In the genomic region with DNA sequence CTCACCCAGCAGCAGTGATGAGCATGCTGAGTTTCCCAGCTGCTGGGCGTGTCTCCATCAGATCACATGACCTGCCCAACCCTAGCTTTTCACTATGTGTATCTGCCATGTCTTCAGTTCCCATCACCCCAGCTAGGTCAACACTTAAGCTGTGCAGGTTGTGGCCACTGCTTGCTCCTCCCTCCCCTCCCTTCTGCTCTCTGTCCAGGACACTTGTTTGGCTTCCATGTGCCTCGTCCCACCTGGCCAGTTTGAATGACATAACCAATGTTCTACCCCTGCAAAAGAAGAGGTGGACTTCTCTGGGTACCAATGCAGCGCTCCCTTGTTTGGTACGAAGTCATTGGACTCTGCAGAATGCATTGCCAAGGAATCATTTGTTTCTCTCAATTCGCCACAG, we compare ENCODE assay signal across 32 mouse cellular contexts.
"Had no signal": no experiment of that assay in that cellular context is flagged by ENCODE, and none has a peak within 500 bp of the region (broad histone marks: within the 10 kb centered on the region; RNA-seq: fewer than 3 reads in every experiment).

No protein-coding gene starts in this region.

- H3K4me3 ChIP-seq: heart, embryonic 13.5 days; heart, embryonic 15.5 days; hindbrain, embryonic 10.5 days; hindbrain, embryonic 12.5 days; hindbrain, embryonic 13.5 days; hindbrain, embryonic 15.5 days; intestine, embryonic 15.5 days; kidney, embryonic 15.5 days; layer of hippocampus, adult 2 months; left cerebral cortex, adult 2 months had no signal

- H3K9ac ChIP-seq: heart, embryonic 13.5 days; heart, embryonic 15.5 days; hindbrain, embryonic 12.5 days; hindbrain, embryonic 13.5 days; hindbrain, embryonic 14.5 days; hindbrain, embryonic 15.5 days; intestine, embryonic 15.5 days; kidney, embryonic 15.5 days had no signal

- H3K36me3 ChIP-seq: heart, embryonic 13.5 days; heart, embryonic 15.5 days; hindbrain, embryonic 10.5 days; hindbrain, embryonic 12.5 days; hindbrain, embryonic 13.5 days; hindbrain, embryonic 15.5 days; intestine, embryonic 15.5 days; kidney, embryonic 15.5 days had no signal

- H3K4me2 ChIP-seq: heart, embryonic 11.5 days; heart, embryonic 13.5 days; heart, embryonic 15.5 days; hindbrain, embryonic 12.5 days; hindbrain, embryonic 13.5 days; hindbrain, embryonic 14.5 days; hindbrain, embryonic 15.5 days; intestine, embryonic 15.5 days; kidney, embryonic 15.5 days had no signal

- H3K9me3 ChIP-seq: heart, embryonic 13.5 days; heart, embryonic 15.5 days; hindbrain, embryonic 10.5 days; hindbrain, embryonic 12.5 days; hindbrain, embryonic 13.5 days; hindbrain, embryonic 15.5 days; intestine, embryonic 15.5 days; kidney, embryonic 15.5 days had no signal

- ATAC-seq: hindbrain, embryonic 16.5 days; hindbrain, postnatal 0 days; inflammation-experienced regulatory T-cells, adult 6 months; intestine, embryonic 15.5 days; intestine, embryonic 16.5 days; intestine, postnatal 0 days had no signal

- DNase-seq: heart, postnatal 14 days; heart, postnatal 36 days; heart, postnatal 4 days; kidney, adult 11 months; kidney, adult 18-20 months; kidney, adult 2 months; kidney, adult 8-10 months; kidney, adult 9 months; kidney, postnatal 10 days; kidney, postnatal 14 days; kidney, postnatal 25 days; kidney, postnatal 4 days; layer of hippocampus, adult 9-11 months; layer of hippocampus, postnatal 36 days had no signal

- H3K27me3 ChIP-seq: heart, embryonic 13.5 days; heart, embryonic 15.5 days; hindbrain, embryonic 12.5 days; hindbrain, embryonic 15.5 days; intestine, embryonic 15.5 days; kidney, embryonic 15.5 days had no signal

- H3K4me1 ChIP-seq: heart, embryonic 15.5 days; hindbrain, embryonic 13.5 days; hindbrain, embryonic 15.5 days had no signal

- H3K27ac ChIP-seq: heart, embryonic 13.5 days; heart, embryonic 15.5 days; hindbrain, embryonic 10.5 days; hindbrain, embryonic 12.5 days; hindbrain, embryonic 13.5 days; hindbrain, embryonic 14.5 days; hindbrain, embryonic 15.5 days; hindbrain, postnatal 0 days; intestine, embryonic 15.5 days; kidney, embryonic 15.5 days; kidney, postnatal 0 days; layer of hippocampus, adult 2 months; left cerebral cortex, adult 2 months had no signal
